In the genomic region with DNA sequence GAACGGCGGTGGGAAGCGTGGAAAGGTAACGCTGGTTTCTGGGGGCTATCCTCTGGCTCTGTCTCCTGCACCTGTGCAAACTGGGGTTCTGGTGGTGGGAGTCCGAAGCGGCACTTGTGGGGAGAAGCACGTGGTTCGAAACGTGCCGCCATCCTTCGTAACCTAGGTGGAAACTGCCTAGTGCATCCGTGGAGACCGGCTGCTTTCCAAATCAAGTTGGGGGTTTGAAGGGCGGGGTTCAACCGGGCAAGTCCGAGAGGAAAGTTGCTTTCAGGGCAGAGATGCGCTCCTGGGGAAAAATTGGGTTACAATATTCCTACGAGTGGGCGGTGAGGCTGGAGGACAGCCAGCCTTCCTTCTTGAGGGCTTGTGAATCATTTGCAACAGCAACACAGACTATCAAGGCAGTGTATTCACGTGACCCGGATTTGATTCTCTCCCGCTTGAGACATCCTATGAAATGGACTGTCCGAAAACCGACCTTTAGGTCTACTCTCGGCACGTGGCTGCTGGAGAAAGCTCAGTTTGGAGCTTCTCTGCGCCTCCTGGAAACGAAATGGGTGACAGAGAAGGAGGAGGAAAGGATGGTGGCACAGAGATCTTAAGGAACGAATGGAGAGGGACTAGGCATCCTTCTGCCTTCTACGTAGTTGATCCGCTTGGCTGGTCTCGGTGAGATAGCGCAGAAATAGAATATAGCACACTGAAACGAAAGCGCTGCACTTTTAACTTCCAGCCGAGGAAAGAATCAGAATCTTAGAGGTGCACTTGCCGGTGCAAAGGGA, we compare ENCODE assay signal across 8 mouse cellular contexts. TPM values are rescaled to one million over a fixed set of nuclear protein-coding genes. Genes with fewer than 3 reads are reported as not detected.
A peak's percentile ranks its signal among the peaks of the same experiment; 100 is the strongest.
DNase-seq lines count a peak whose midpoint lies in the region; ATAC-seq and TF ChIP-seq lines count a peak whose summit lies in the region.

No protein-coding gene starts in this region.

- peaks cover 12% of the 10 kb centered on the region; the same call in 1 of the 2 replicates for H3K4me1 ChIP-seq in kidney, embryonic 15.5 days
- H3K4me1 ChIP-seq in liver, embryonic 14.5 days (replicated peaks; ENCODE audit: control insufficient read depth in 2 of 2, insufficient read depth in 2 of 2, low read length in 1 of 2) = peaks cover 0 to 2% of the 10 kb centered on the region in 2 experiments; a peak in 1 of 4 replicates

- under 1% methylated on average over 37 of the region's 37 CpGs for WGBS in kidney, embryonic 15.5 days
- WGBS in liver, embryonic 14.5 days (ENCODE audit: insufficient replicate concordance) = 1% methylated on average over 37 of the region's 37 CpGs

- H3K36me3 ChIP-seq in kidney, embryonic 15.5 days = no peaks in the 10 kb centered on the region
- no peaks in the 10 kb centered on the region for H3K36me3 ChIP-seq in liver, embryonic 14.5 days (replicated peaks; ENCODE audit: control insufficient read depth, insufficient read depth, low read depth)

- H3K4me2 ChIP-seq in kidney, embryonic 15.5 days = peak overlapping the region; percentile 99
- H3K4me2 ChIP-seq in liver, embryonic 14.5 days (ENCODE audit: low read depth) = peak overlapping the region; percentile 59

- H3K27ac ChIP-seq in kidney, embryonic 15.5 days = peak overlapping the region; percentile 15; the same call in 1 of the 2 replicates
- no peak overlapping the region for H3K27ac ChIP-seq in liver, embryonic 14.5 days

- H3K27me3 ChIP-seq in kidney, embryonic 15.5 days = peaks cover 13% of the 10 kb centered on the region; the same call in 1 of the 2 replicates
- peaks cover 16% of the 10 kb centered on the region for H3K27me3 ChIP-seq in liver, embryonic 14.5 days (ENCODE audit: control insufficient read depth, insufficient read depth, low read length)

- no peak for TF ChIP-seq CTCF in liver, embryonic 14.5 days (IDR thresholded peaks at IDR 0.05; ENCODE audit: low read depth)

- peak; percentile 4 for DNase-seq in ovary, adult 18-20 months (ENCODE audit: low spot score)
- no peak for DNase-seq in ovary, postnatal 14 days (ENCODE audit: low spot score)
- DNase-seq in cerebellum, postnatal 25 days = peak; percentile 70 to 78
- DNase-seq in frontal cortex, postnatal 25 days (ENCODE audit: low spot score in 2 of 2) = peak; percentile 53 to 54
- DNase-seq in liver, embryonic 14.5 days (ENCODE audit: low read depth in 3 of 3, low spot score in 3 of 3) = no peak
- peak; percentile 1 for DNase-seq in ovary, postnatal 10 days (ENCODE audit: low spot score)
- DNase-seq in thymus, adult 18-20 months = no peak

- peak overlapping the region; percentile 7 for H3K9ac ChIP-seq in kidney, embryonic 15.5 days
- H3K9ac ChIP-seq in liver, embryonic 14.5 days (replicated peaks) = no peak overlapping the region

- TF ChIP-seq EP300 in liver, embryonic 14.5 days (IDR thresholded peaks at IDR 0.05; ENCODE audit: low read depth) = no peak

- peak; percentile 50 for ATAC-seq in kidney, embryonic 15.5 days (replicated peaks; ENCODE audit: low FRiP score)
- ATAC-seq in liver, embryonic 14.5 days (ENCODE audit: insufficient read depth) = peak; percentile 39

- H3K9me3 ChIP-seq in kidney, embryonic 15.5 days (replicated peaks) = no peaks in the 10 kb centered on the region
- no peaks in the 10 kb centered on the region for H3K9me3 ChIP-seq in liver, embryonic 14.5 days (ENCODE audit: control insufficient read depth, low read length)

- H3K4me3 ChIP-seq in kidney, embryonic 15.5 days (replicated peaks) = peak overlapping the region; percentile 51
- H3K4me3 ChIP-seq in liver, embryonic 14.5 days (ENCODE audit: insufficient read depth in 1 of 2, low read depth in 2 of 2, low read length in 2 of 2) = peak overlapping the region; percentile 31 to 50

RNA-seq across cellular contexts. Expression of a gene that starts 0.9 kb away (rescaled TPM):
- 6.4 and 7.6 TPM in 2 replicates for polyA plus RNA-seq in kidney, embryonic 15.5 days (2015; fragmentation: Nextera tagmentation; extraction: Ambion mirVana)
- 0.03 and 0.05 TPM in 2 replicates for polyA plus RNA-seq in liver, embryonic 14.5 days (2012; rRNA removed)
- 0.16 TPM in 1 of 2 replicates, not detected in the other for polyA plus RNA-seq in liver, embryonic 14.5 days (2014; fragmentation: Nextera tagmentation; extraction: Ambion mirVana)

Comparison
In these comparisons a context has a peak if more than half of its experiments do, and no peak if none do; other contexts are left out.
1. DNase-seq: peak in ovary, adult 18-20 months (single experiment), cerebellum, postnatal 25 days (2 of 2), frontal cortex, postnatal 25 days (2 of 2) and ovary, postnatal 10 days (single experiment); none in ovary, postnatal 14 days (single experiment), liver, embryonic 14.5 days (0 of 3) and thymus, adult 18-20 months (0 of 2).